Mouse (Mus musculus): Measurements from ENCODE around the gene Rrm1.
A peak's percentile ranks its signal among the peaks of the same experiment; 100 is the strongest.
"Not testable (repeated sequence)": the region's sequence is repeated elsewhere in the genome, so short reads cannot be mapped to it uniquely, and the experiment has no call there.

Rrm1 gene

DNA sequence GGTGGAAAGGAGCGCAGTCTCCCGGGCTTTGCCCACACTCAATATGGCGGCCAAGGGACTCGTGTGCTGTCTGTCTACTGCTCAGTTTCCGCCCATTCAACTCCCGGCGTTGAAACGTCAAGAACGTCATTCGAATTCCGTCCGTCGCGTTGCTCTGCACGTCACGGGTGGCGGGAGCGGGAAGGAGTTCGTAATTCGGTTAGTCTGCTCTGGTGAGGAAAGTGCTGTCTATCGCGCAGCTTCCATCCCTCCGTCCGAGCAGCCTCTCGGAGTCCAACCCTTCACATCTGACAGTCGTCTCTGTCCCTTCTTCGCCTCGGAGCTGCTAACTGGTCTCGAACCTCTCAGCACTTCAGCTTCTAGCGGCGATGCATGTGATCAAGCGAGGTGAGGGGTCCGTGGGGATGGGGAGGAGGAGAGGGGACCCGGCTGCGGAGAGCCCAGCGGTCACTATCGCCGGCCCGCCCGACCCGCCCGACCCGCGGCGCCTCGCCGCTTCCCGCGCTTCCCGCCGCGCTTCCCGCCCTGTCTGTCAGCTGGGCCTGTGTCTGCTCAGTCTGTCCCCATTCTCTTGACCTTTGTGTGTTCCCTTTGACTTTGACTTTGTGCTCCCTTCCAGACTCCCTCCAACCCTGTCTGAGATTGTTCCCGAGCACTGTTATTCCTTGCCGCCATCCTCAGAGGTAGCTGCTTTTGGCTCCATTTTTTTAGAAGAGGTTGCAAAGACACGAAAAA is at the start of gene Rrm1:
Gene Rrm1 (plus strand): TSS at position 39 of the 735 bp plus-strand sequence.
- DNase-seq (ENCODE audit: low spot score in 2 of 2) = peak; percentile 93 to 97

DNA sequence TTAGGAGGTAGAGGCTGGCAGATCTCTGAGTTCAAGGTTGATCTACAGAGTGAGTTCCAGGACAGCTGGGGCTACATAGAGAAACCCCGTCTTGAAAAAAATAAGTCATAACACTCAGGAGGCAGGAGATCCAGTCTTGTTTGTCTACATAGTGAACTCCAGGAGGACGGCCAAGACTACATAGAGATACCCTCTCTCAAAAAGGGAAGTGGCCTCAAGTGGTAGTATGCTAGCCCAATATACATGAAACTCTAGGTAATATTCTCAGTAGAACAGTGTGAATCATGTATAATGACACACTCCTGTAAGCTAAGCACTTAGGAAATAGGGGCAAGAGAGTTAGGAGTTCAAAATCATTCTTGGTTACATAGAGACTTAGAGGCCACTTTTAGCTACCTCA is 47.6 kb upstream of the Rrm1 start:
- no peak for DNase-seq (ENCODE audit: low spot score in 2 of 2)

- DNase-seq (ENCODE audit: low spot score in 2 of 2) = no peak
Measured at GRCm38 (mm10) chr7:102395894-102396293, 45.6 kb upstream of the Rrm1 start.

DNA sequence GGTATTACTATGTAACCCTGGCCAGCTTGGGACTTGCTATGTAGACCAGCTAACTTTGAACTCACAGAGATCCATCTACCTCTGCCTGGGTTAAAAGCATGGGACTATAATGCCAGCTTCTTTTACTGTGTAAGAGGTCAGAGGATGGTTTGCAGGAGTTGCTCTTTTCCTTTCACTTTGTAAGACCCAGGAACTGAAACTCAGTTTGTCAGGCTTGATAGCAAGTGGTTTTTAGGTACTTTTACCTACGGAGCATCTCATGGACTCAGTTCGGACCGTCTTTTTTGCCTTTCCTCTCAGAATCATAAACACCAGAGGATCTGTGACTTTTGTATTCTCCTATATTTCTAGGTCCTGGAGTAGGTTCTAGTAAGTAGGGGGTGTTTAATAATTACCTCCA is 45.2 kb upstream of the Rrm1 start:
- no peak for DNase-seq (ENCODE audit: low spot score in 2 of 2)

GRCm38 (mm10) chr7:102399180-102399731 is 42.2 kb upstream of the Rrm1 start:
- DNase-seq (ENCODE audit: low spot score in 2 of 2) = no peak

- DNase-seq (ENCODE audit: low spot score in 2 of 2) = no peak
Measured at GRCm38 (mm10) chr7:102404118-102404517, 37.4 kb upstream of the Rrm1 start.

DNA sequence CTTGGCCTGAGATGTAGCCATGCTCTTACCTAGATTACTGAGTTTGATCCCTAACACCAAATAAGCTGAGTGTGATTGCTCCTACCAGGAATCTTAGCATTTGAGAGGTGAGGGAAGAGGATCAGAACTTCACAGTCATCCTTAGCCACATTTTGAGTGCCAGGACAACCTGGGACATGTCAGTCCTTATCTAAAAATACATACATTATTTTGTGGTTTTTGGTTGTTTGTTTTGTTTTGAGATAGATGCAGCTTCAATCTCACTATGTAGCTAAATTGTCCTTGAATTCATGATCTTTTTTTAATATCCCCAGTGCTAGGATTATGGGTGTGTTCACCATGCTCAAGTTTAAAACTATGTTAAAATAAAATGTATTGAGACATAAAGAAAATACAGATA is 34.1 kb upstream of the Rrm1 start:
- no peak for DNase-seq (ENCODE audit: low spot score in 2 of 2)

GRCm38 (mm10) chr7:102415272-102415671 is 26.2 kb upstream of the Rrm1 start:
- DNase-seq (ENCODE audit: low spot score in 2 of 2) = not testable (repeated sequence)

- DNase-seq (ENCODE audit: low spot score in 2 of 2) = no peak
Measured at GRCm38 (mm10) chr7:102415841-102416240, 25.7 kb upstream of the Rrm1 start.

DNA sequence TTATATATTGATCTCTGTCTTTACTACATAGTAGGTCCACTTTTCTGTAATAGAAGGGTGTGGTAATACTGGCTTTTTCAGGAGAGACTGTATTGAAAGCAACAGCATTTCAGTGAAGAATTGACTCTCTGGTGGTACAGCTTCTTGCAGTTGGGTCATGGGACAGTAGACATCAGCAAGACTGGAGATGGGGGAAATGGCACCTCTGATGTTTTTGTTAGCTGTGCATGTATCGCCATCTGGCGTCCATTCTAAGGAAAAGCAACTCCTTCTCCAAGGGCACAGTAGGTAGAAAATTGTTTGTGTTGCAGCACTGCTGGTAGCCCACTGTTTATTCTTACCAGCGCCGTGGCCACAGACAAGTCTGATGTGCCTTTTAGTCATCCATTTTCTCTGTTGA is 24.1 kb upstream of the Rrm1 start:
- DNase-seq (ENCODE audit: low spot score in 2 of 2) = peak in 1 of 2 experiments; percentile 55

GRCm38 (mm10) chr7:102422036-102422435 is 19.5 kb upstream of the Rrm1 start:
- DNase-seq (ENCODE audit: low spot score in 2 of 2) = no peak

- DNase-seq (ENCODE audit: low spot score in 2 of 2) = no peak
Measured at GRCm38 (mm10) chr7:102425933-102426685, 15.4 kb upstream of the Rrm1 start.

DNA sequence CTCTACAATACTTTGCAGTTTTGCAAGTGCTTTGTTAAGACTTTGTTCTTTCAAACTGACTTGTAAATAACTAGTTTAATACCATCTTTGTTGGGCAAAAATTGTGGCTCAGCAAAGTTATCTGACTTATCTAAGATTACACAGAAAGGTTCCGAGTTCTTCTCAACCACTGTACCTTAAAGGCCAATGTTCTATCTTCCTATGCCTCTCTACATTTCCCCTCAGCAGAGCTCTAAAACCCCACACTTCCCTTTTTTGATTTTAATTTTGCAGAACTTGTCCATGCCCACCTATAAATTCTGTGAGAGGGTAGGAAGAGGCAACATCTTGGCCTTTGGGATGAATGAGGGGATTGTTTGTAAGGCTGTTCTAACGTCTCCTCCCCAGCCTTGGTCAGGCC is 7.2 kb upstream of the Rrm1 start:
- no peak for DNase-seq (ENCODE audit: low spot score in 2 of 2)

- DNase-seq (ENCODE audit: low spot score in 2 of 2) = no peak
Measured at GRCm38 (mm10) chr7:102440822-102441656, 456 bp upstream of the Rrm1 start.

DNA sequence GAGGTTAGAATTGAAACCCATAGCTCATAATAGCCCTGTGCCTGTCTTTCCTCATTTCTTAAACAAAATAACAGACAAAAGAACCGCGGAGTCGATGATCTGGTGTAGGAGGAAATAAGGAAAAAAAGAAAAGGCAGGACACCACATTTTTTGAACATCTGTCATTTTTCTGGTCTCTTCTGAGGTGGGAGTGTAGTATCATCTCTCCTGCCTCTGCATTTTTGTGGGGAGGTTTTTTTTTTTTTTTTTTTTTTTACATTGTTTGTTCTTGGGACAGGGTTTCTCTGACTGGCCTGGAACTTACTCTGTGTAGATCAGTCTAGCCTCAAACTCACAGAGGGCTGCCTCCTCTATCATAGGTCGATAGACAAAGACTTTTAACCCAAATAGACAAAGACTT is 937 bp downstream of the Rrm1 start:
- DNase-seq (ENCODE audit: low spot score in 2 of 2) = no peak

GRCm38 (mm10) chr7:102444301-102444700 is 2.8 kb downstream of the Rrm1 start:
- DNase-seq (ENCODE audit: low spot score in 2 of 2) = no peak

- no peak for DNase-seq (ENCODE audit: low spot score in 2 of 2)
Measured at GRCm38 (mm10) chr7:102446438-102446837, 4.9 kb downstream of the Rrm1 start.

GRCm38 (mm10) chr7:102458618-102459380 is 17.3 kb downstream of the Rrm1 start:
- DNase-seq (ENCODE audit: low spot score in 2 of 2) = no peak

DNA sequence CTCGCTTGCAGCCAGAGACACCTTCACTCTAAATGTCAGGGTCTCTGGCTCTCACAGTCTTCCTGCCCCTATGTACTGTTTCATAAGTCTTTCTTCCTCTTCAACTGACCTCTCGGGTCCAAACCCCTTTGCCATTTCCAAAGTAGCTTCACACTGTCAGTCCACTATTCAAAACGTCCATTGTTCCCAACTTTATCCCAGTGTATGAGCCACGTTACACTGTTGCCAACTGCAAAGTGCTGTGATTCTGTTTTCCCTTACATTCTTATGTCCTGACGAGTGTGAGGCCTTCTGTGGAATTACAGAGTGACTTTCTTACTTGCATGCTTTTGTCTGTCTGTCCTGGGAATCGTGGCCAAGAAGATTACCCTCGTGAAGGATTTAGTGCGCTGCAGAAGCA is 26.1 kb downstream of the Rrm1 start:
- DNase-seq (ENCODE audit: low spot score in 2 of 2) = no peak

- no peak for DNase-seq (ENCODE audit: low spot score in 2 of 2)
Measured at GRCm38 (mm10) chr7:102472675-102473074, 31.2 kb downstream of the Rrm1 start.

GRCm38 (mm10) chr7:102476601-102477000 is 35.1 kb downstream of the Rrm1 start:
- no peak for DNase-seq (ENCODE audit: low spot score in 2 of 2)
